Mouse (Mus musculus): ENCODE data around the gene Phldb2. TPM values are rescaled to one million over a fixed set of nuclear protein-coding genes. Genes with fewer than 3 reads are reported as not detected.

Phldb2 gene
- polyA plus RNA-seq, 1 experiment: 4.7 TPM

DNA sequence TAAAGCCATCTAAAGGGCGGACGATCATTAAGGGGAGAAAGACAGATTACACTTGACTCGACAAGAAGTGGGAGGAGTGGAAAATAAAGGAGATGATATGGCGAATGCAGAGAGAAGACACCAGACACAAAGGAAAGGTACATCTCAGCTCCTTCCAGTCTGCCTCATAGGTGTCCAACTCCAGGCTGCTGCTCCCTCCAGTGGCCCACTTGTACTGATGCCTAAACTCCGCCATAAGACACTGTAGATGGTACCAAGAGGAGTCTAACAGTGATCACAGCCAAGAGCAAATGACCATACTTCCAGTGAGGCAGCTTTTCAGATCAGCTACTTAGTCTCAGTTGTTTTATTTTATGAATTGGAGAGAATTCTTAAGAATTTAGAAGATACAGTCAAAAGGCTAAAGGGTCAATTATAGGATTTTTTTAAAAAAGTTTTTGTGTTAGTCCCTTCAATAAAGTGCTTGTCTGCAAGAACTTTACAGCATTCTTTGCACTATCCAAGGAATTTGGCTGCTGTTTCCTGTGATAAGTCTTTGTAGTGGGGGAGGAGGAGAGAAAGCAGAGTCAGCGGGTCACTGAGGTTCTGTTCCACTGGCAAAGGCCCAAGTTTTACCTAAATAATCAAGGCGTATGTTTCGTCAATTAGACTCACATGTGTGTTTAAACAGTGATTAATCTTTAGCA is 121.2 kb downstream of the Phldb2 start:
- Histone ChIP-seq H3K4me1 (ENCODE audit: control insufficient read depth, insufficient read depth, low read length) (no peaks in the 10 kb centered on the region), H3K27ac (ENCODE audit: insufficient read depth, low read length) (no peak overlapping the region), H3K4me3 (replicated peaks; ENCODE audit: insufficient read depth, low read depth, low read length) (no peak overlapping the region), H3K27me3 (ENCODE audit: control insufficient read depth, insufficient read depth, low read length) (no peaks in the 10 kb centered on the region)
- TF ChIP-seq POLR2A (IDR thresholded peaks at IDR 0.05; ENCODE audit: borderline replicate concordance, insufficient read depth, low read length) (no peak), CTCF (IDR thresholded peaks at IDR 0.05; ENCODE audit: borderline replicate concordance, insufficient read depth, low read depth, low read length) (no peak)
- 79% methylated on average over 8 of the region's 8 CpGs for WGBS
- no peak for DNase-seq

GRCm38 (mm10) chr16:45831094-45831872 is 122.1 kb downstream of the Phldb2 start:
- no peak overlapping the region for H3K27ac ChIP-seq (ENCODE audit: insufficient read depth, low read length)
- no peaks in the 10 kb centered on the region for H3K27me3 ChIP-seq (ENCODE audit: control insufficient read depth, insufficient read depth, low read length)
- no peak overlapping the region for H3K4me3 ChIP-seq (replicated peaks; ENCODE audit: insufficient read depth, low read depth, low read length)
- DNase-seq: no peak
- H3K4me1 ChIP-seq (ENCODE audit: control insufficient read depth, insufficient read depth, low read length): no peaks in the 10 kb centered on the region
- 65% methylated on average over 4 of the region's 4 CpGs for WGBS
- no peak for TF ChIP-seq POLR2A (IDR thresholded peaks at IDR 0.05; ENCODE audit: borderline replicate concordance, insufficient read depth, low read length)
- TF ChIP-seq CTCF (IDR thresholded peaks at IDR 0.05; ENCODE audit: borderline replicate concordance, insufficient read depth, low read depth, low read length): no peak

DNA sequence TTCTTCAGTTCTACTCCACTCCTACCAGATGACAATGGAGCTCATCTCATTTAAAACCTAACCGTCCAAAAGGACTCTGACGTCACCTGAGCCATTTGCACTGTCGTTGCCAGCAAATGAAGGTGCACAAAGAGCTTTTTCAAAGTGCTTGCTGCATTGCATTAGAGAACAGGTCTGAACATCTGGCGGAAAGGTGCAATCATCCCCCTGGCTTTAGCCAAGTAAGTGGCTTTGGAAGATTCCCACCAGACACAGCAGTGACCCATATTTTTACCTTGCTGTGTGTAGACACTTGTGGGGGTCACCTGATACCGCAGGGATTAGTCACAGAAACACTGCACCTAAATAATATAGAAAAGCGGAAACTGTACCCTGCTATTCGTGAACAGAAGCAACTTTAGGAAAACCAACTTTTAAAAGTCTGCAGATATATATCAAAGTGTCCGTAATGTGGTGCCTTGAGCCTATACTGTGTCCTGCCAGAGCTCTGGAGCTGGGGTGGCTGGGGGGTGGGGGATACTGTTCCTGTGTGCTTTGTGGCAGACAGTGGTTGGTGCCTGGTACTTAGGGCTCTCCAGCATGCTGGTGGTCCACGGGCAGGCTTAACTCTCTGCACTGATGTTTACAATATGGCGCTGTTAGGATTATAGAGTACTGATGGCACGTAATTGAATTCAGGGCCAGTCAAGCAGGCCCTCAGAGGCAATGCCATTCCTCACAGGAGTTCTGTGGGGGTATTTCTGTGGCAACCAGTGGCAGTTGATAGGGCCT is 123.1 kb downstream of the Phldb2 start:
- Histone ChIP-seq H3K4me1 (ENCODE audit: control insufficient read depth, insufficient read depth, low read length) (no peaks in the 10 kb centered on the region), H3K27ac (ENCODE audit: insufficient read depth, low read length) (no peak overlapping the region), H3K4me3 (replicated peaks; ENCODE audit: insufficient read depth, low read depth, low read length) (no peak overlapping the region), H3K27me3 (ENCODE audit: control insufficient read depth, insufficient read depth, low read length) (no peaks in the 10 kb centered on the region)
- WGBS: 83% methylated on average over 11 of the region's 11 CpGs
- no peak for DNase-seq
- TF ChIP-seq CTCF (IDR thresholded peaks at IDR 0.05; ENCODE audit: borderline replicate concordance, insufficient read depth, low read depth, low read length) (no peak), POLR2A (IDR thresholded peaks at IDR 0.05; ENCODE audit: borderline replicate concordance, insufficient read depth, low read length) (no peak)

DNA sequence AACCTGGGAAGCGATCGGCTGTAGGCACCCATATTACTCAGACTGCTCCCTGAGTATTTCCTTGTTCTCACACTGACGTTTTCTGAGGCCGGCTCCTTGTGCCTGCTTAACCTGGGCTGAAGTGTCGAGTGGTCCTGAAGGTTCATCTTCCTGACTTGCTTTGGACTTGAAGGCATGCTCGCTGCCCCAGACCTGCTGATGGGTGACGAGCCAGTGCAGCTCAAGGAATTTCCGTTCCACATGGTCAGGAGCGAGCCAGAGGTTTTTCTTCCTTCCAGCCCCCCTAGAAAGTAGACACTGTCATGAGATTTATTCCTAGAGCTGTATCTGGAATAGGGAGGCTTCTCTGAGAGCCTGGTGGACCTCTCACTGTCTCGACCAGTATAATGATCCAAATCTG is 128.1 kb downstream of the Phldb2 start:
- H3K27me3 ChIP-seq (ENCODE audit: control insufficient read depth, insufficient read depth, low read length): no peaks in the 10 kb centered on the region
- 94% methylated on average over 10 of the region's 10 CpGs for WGBS

DNA sequence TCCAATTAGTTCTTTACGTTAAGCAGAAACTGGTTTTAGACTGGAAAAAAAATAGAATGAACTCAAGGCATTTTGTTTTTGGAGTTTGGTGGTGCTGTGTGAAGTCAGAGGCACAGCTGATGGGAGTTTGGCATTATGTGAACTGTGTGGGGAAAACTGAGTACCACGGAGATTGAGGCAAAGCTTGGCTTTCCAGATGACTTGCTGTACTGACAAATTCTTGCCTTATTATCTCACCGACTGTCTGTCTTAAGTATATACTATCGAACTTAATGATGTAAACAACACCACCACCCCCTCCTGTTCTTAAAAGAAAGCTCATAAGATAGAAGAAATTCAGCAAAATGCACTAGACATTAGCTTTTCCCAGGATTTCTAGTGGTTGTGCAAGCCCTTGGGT is 129.4 kb downstream of the Phldb2 start:
- WGBS: 88% methylated on average over 4 of the region's 4 CpGs
- DNase-seq: no peak
- no peaks in the 10 kb centered on the region for H3K4me1 ChIP-seq (ENCODE audit: control insufficient read depth, insufficient read depth, low read length)
- no peak overlapping the region for H3K4me3 ChIP-seq (replicated peaks; ENCODE audit: insufficient read depth, low read depth, low read length)
- no peaks in the 10 kb centered on the region for H3K27me3 ChIP-seq (ENCODE audit: control insufficient read depth, insufficient read depth, low read length)
- no peak for TF ChIP-seq POLR2A (IDR thresholded peaks at IDR 0.05; ENCODE audit: borderline replicate concordance, insufficient read depth, low read length)
- TF ChIP-seq CTCF (IDR thresholded peaks at IDR 0.05; ENCODE audit: borderline replicate concordance, insufficient read depth, low read depth, low read length): no peak
- no peak overlapping the region for H3K27ac ChIP-seq (ENCODE audit: insufficient read depth, low read length)

More for the DNA sequence above, 128.1 kb downstream of the Phldb2 start:
- Histone ChIP-seq H3K4me1 (ENCODE audit: control insufficient read depth, insufficient read depth, low read length) (no peaks in the 10 kb centered on the region), H3K27ac (ENCODE audit: insufficient read depth, low read length) (no peak overlapping the region), H3K4me3 (replicated peaks; ENCODE audit: insufficient read depth, low read depth, low read length) (no peak overlapping the region)
- TF ChIP-seq POLR2A (IDR thresholded peaks at IDR 0.05; ENCODE audit: borderline replicate concordance, insufficient read depth, low read length): no peak
- no peak for DNase-seq

- TF ChIP-seq CTCF (IDR thresholded peaks at IDR 0.05; ENCODE audit: borderline replicate concordance, insufficient read depth, low read depth, low read length): no peak
- no peak for TF ChIP-seq POLR2A (IDR thresholded peaks at IDR 0.05; ENCODE audit: borderline replicate concordance, insufficient read depth, low read length)
- Histone ChIP-seq H3K27me3 (ENCODE audit: control insufficient read depth, insufficient read depth, low read length) (no peaks in the 10 kb centered on the region), H3K27ac (ENCODE audit: insufficient read depth, low read length) (no peak overlapping the region), H3K4me1 (ENCODE audit: control insufficient read depth, insufficient read depth, low read length) (no peaks in the 10 kb centered on the region), H3K4me3 (replicated peaks; ENCODE audit: insufficient read depth, low read depth, low read length) (no peak overlapping the region)
- DNase-seq: no peak
- 73% methylated on average over 4 of the region's 4 CpGs for WGBS
These were observed 133.5 kb downstream of the Phldb2 start for GRCm38 (mm10) chr16:45819911-45820310.

GRCm38 (mm10) chr16:45817795-45818194 is 135.6 kb downstream of the Phldb2 start:
- no peak for DNase-seq
- TF ChIP-seq CTCF (IDR thresholded peaks at IDR 0.05; ENCODE audit: borderline replicate concordance, insufficient read depth, low read depth, low read length): no peak
- no peak for TF ChIP-seq POLR2A (IDR thresholded peaks at IDR 0.05; ENCODE audit: borderline replicate concordance, insufficient read depth, low read length)
- no peaks in the 10 kb centered on the region for H3K27me3 ChIP-seq (ENCODE audit: control insufficient read depth, insufficient read depth, low read length)
- 67% methylated on average over 3 of the region's 3 CpGs for WGBS
- H3K4me1 ChIP-seq (ENCODE audit: control insufficient read depth, insufficient read depth, low read length): no peaks in the 10 kb centered on the region
- H3K4me3 ChIP-seq (replicated peaks; ENCODE audit: insufficient read depth, low read depth, low read length): no peak overlapping the region
- H3K27ac ChIP-seq (ENCODE audit: insufficient read depth, low read length): no peak overlapping the region

Data from cerebellum, adult 2 months (tissue).